Mouse (Mus musculus) olfactory bulb, adult 2 months (tissue): ENCODE data around the gene Slc35c2.

Source experiments
- CTCF ChIP-seq: fragments of 200-500 bp; IDR thresholded peaks from 2 replicates; pipeline ENCODE4 v1.5.1; 2012; ENCODE audit warnings: low read depth, mild to moderate bottlenecking, low read length, moderate library complexity; ENCODE audit not compliant: insufficient read depth
- POLR2A ChIP-seq: fragments of 200-500 bp; IDR thresholded peaks from 2 replicates; pipeline ENCODE4 v1.6.1; 2012; ENCODE audit warnings: mild to moderate bottlenecking, low read depth, low read length, moderate library complexity; ENCODE audit not compliant: insufficient read depth

- TF ChIP-seq CTCF (no peak), POLR2A (no peak)
Measured at GRCm38 (mm10) chr2:165250903-165251302, 36.8 kb downstream of the Slc35c2 start.
